Mouse (Mus musculus) G1E (cell line): ENCODE data around the gene Gng4.

Source experiments
- CTCF ChIP-seq: IDR thresholded peaks from 2 replicates; pipeline ENCODE4 v1.5.1; 2012; ENCODE audit warnings: low read depth, low read length, inconsistent platforms, mixed read lengths
- POLR2AphosphoS5 ChIP-seq: IDR thresholded peaks from 2 replicates; pipeline ENCODE4 v1.6.1; 2012; ENCODE audit warnings: low read depth, low read length, inconsistent platforms; ENCODE audit not compliant: insufficient replicate concordance

DNA sequence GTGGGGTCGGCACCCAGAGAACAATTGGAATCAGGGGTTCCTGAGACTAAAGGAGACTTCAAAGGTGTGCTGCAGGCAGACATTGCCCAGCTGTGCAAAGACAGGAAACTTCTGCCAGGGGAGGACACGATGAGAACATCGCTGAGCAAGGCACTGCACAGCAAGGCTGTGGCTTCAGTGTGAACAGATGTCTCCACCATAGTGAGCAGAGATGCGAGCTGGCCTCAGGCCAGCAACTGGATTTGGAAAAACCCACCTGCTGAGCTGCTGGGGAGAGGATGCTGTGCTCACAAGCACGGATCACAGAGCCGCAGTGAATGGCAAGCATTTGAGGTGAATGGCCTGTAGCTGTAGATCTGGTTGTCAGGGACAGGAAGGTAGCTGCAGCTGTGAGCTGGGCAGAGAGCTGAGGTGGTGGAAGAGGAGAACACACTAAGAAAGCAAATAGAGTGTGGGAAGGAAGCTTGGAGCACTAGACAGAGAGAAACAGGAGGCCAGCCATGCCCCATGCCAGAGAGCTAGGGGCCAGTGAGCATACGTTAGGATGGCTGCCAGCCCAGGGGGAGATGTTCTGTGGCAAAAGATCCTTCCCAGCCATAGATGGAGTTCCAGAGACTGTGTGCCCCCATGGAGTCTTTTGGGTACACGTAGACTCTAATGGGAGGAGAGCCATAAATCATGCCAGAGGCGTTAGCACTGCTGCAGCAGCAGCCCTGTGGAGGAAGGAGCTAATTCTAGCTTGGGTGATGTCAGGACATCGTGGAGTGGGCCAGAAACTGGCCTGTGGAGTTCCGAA is 24.7 kb downstream of the Gng4 start:
- TF ChIP-seq CTCF (no peak), POLR2AphosphoS5 (no peak)
